Mouse (Mus musculus) heart, postnatal 4 days (tissue): ENCODE data around the gene Stt3a. TPM values are rescaled to one million over a fixed set of nuclear protein-coding genes. Genes with fewer than 3 reads are reported as not detected.

Source experiments
- DNase-seq: peaks from one replicate; pipeline ENCODE4 v3.0.0; 2021
- total RNA-seq, 2 experiments: library from RNA; stranded (reverse); gene quantifications; 2 replicates each; pipeline ENCODE4 v1.2.3; 2021

The Stt3a gene
- 100 to 1,000 TPM; 122 to 131 TPM for total RNA-seq

GRCm38 (mm10) chr9:36767203-36768143, at the start of gene Stt3a:
Stt3a (minus strand) TSS chr9:36767679.
- peak; percentile 99 for DNase-seq

GRCm38 (mm10) chr9:36814486-36814885, 47.0 kb upstream of the Stt3a start:
- DNase-seq, result no peak

DNA sequence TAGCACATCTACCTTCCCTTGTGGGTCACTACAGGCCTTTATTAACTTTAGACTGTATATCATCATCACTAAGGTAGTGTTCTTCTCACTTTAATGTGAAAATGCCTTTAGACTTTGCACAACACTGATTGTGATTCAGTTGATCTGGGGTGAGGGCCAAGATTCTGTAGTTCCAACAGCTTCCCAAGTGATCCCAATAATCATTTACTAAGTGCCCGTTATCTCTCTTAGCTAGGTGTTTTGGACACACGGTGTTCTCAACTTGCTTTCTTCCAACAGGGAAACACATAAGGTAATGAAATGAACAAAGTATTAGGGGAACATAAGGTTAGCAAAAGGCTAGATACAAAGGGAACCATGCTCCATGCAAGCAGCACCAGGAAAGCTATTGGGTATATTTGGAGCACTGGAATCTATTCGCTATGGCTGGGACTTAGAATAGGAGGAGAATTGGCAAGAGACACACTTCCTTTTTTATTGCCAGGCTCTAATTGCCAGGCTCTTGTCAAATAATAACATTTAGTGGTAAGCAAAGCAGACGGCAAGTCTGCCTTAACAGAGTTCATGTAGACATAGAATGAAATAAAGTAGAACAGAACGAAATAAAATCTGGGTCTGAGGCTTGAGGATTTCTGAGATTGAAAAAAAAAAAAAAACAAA, 40.8 kb upstream of the Stt3a start:
- no peak for DNase-seq

DNA sequence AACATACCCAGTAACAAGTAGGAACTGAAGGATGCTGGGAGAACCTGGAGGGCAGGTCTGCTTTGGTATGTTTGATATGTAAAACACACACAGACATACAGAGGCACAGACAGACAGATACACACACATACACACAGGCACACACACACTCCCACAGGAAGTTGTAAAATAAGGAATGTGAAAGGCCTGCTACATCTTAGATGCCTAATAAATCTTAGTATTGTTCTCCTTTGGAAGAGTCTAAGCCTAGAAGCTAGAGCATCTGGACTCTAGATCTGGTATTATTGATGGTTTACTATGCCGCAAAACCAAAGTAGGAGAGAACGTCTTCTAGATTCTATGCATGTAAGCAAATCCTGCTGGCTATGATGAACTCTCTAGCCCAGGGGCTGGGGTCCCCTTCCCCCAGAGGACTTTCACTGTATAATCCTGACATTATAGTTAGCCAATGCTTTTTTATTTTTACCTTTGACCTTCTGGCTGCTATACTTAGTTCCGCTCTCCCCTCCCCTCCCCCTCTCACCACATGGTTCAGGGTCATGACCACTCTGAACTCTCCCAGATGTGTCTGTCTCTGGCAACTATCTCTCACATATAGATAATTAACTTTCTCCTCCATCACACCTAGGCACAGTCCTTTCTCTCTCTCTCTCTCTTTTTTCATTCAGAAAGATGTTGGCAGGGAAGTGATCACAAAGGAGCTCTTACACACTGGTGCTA, 37.9 kb upstream of the Stt3a start:
- no peak for DNase-seq

DNA sequence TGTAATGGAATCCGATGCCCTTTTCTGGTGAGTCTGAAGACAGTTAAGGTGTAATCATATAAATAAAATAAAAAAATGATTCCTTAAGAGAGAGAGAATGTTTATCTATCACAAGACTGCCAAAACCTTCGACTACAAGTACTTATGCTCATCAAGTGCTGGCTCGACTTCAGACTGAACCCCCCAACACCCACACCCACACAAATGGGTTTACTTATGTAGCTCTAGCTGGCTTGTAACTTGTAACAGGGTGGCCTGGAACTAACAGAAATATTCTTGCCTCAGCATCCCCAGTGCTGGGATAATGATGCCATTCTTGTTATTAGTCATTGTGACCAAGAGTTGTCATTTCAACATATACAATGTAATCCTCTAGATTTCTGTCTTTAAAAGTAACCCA, 36.4 kb upstream of the Stt3a start:
- DNase-seq, result no peak

DNA sequence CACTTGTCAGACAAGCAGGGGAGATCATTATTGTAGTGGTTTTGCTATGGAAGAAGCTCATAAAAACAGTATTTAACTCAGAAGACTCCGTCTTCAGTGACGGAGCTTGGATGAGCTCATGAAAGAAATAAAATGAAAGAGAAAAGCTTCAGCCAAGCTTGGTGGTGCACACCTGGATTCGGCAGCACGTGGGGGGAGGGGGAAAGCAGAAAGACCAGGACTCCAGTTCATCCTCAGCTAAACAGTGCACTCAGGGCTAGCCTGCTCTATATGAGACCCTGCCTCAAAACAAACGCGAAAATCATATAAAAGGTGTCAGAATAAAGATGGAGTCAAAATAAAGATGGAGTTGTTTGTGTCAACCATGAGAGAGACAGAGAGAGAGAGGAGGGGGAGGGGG, 35.9 kb upstream of the Stt3a start:
- no peak for DNase-seq

DNA sequence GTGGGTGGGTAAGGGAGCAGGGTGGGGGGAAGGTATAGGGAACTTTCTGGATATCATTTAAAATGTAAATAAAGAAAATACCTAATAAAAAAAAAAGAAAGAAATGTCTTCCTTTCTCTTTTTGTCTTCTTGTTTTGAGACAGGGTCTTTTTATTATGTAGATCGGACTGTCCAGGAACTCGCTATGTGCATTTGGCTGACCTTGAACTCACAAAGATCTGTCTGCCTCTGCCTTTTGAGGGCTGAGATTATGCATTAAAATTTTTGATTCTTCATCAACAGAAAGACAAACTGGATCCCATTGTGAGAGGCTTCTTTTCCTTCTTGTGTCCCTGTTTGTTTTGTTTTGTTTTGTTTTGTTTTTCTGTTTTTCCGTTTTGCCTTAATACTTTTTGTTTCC, 35.5 kb upstream of the Stt3a start:
- DNase-seq, result no peak

DNA sequence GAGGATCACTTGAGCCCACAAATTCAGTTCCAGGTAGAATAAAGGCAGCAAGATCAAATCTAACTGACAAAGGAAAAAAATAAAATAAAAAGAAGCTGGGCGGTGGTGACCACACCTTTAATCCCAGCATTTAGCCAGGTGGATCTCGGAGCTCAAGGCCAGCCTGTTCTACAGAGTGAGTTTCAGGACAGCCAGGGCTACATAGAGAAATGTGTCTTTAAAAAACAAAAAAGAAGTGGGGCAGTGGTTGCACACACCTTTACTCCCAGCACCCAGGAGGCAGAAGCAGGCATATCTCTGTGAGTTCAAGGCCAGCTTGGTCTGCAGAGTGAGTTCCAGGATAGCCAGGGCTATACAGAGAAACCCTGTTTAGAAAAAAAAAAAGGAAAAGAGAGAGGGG, 34.5 kb upstream of the Stt3a start:
- no peak for DNase-seq

DNA sequence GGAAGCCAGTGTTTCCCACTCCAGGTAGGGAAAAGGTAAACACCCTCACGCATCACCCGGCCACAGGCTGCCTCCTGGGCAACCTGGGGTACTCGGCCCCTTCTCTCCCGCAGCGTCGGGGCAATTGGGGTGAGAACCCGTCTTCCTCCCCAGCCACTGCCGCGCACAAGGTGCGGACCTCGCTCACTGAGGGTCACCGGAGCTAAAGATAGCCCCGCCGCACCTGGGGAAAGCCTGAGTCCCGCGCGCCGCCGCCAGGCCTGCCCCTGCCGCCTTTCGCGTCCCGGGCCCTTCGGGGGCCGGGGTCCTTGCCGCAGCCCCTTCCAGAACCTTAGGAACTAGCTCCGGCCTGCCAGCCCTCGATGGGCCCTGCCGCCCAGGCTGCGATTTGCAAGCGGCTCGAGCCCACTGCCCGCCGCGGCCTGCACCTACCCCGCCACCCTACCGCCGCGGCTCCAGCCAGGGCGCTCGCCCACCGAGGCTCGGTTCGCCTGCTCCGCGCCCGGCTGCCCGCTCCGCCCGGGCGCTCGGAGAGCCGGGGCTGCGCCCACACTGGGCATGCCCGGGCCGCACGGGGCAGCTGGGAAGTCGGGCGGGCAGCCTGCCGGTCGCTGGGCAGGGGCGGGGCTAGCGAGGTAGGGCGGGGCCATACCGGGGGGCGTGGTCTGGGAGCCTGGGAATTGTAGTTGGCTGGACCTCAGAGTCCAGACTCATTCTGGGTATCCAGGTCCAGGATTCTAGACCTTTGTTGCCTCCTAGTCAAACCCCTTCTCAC, 29.5 kb upstream of the Stt3a start, which contains the start of gene Ei24:
TSS of gene Ei24 (minus strand) at position 613 of the 775 bp plus-strand sequence.
- DNase-seq, result peak; percentile 98

- no peak for DNase-seq
These were observed 28.7 kb upstream of the Stt3a start for GRCm38 (mm10) chr9:36796224-36796623.

DNA sequence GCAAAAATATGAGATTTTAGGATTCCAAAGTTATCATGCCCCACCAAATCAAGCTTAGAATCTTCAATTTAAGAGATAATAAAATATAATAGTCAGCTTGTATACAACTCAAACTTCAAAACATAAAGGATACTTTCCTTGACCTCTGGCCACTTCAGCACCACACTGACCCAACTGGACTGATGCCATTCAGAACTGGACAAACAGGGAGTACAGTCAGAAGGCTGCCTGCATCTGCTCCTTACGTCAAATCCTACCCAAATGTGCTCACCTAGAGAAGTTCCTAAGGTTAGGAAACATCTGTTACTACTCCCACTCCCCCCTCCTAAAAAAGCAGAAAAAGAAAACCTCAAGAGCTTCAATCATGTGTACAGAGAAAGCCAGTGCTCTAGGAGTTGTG, 28.1 kb upstream of the Stt3a start:
- no peak for DNase-seq

- no peak for DNase-seq
These were observed 27.0 kb upstream of the Stt3a start for GRCm38 (mm10) chr9:36794487-36794886.

DNA sequence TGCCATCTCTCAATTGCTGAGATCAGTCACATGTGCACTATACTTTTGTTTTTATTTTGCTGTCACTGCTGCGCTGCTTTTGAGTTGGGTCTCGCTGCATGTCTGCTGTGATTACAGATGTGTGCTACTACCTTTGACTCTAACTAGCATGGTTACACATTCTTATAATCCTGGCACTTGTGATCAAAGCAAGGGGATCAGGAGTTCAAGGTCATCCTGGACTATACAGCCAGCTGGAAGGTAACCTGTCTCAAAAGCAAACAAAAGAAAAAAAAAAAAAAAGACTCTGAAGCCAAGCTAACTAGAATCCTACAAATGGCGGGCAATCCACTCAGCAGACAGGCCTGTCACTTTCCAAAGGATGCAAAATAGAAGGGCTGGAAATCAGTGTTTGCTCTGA, 24.7 kb upstream of the Stt3a start:
- DNase-seq, result no peak

GRCm38 (mm10) chr9:36783921-36784320, 16.4 kb upstream of the Stt3a start:
- no peak for DNase-seq

GRCm38 (mm10) chr9:36769048-36769413, 1.6 kb upstream of the Stt3a start:
- DNase-seq, result no peak

DNA sequence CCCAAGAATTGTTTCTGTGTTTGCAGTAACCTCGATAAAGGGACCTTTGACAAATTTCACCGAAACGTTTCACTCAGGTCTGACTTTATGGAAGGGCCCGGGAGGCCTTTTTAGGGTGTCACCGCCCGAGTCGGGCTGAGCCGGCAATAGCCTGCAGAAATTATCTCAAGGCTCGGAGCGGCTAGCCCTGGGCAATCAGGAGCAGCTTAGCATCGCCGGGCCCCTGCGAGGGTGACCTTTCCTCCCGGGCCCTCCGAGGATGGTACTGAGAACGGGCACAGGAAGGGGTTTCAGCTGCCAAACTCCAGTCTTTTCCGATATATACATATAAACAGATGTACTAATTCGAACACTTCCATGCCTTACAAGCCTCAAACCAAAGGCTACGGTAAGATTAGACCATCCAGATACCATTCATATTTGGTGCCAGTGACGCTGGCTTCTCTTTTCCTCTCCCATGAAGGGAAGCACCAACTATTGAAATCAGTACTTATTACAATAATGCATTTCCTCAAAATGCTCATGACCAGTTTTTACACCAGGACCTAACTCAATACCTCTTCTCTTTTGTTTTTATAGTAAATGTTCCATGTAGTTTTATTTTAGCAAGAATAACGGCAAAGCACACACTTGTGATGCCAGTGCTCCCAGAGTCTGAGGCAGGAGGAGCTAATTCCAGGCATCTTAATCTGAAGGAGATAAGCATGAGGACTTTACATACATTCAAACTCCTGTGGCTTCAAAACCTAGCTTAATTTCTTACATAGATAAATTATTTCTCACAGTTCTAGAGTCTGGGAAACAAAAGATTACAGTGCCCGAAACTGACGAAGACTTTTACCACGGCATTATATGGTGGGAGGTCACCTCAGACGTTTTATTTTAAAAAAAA, 923 bp upstream of the Stt3a start:
- DNase-seq, result peak; percentile 59

DNA sequence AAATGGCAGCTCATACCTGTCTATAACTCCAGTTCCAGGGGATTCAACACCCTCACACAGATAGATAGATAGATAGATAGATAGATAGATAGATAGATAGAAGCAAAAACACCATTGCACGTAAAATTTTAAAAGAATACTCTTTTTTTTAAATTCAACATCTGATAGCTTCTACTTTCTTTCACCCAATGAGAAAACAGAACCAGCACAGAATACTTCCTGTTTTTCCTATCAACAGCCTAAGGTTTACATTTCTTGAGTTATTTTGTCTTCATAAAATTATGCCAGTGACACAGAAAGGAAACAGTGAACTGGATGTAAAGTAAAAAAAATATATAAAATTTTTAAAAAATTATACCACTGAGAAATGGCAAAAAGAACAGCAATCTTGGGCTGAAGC, 3.1 kb downstream of the Stt3a start:
- DNase-seq, result no peak

GRCm38 (mm10) chr9:36727034-36727755, 40.3 kb downstream of the Stt3a start, which contains the start of gene Chek1:
Chek1 (minus strand) TSS chr9:36727065.
- DNase-seq, result no peak

DNA sequence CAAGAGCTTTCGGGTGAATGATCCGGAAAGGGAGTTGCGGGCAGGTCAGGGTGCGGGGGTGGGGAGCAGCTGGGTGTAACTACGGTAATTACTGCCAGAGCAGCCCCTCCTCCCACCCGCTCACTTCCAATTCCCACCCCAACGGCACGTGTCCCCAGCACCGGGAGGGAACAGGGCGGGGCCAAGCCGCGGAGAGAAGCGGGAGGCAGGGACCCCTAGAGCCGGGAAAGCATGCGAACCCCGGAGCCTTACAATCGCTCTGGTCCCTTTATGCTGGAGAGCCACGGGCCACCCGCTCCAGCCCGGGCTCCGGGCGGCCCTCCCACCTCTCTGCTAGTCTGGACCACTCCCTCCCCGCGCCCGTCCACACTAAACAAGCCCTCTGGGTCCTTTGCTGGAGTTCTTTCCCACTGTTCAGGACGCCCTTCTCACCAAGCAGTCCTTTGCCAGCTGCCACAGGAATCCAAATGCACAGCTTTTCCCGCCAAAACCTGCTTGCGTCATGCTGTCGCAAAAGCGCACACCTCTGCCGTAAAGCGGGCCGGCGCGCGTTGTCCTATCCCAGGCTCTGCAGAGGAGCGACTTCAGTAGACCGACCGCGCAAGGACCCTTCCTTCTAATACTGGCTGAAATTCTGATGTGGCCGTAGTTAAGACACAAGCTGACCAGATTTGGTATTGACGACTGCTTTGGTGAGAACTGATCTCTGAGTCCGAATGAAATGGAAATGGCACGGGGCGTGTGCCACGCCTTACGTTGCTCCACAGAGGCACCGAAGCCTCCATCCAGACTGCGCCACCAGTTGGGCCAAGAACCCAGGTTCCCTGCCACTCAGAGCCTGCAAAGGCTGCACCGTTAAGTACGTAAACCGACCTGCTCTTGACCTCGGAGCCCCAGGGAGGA, 41.1 kb downstream of the Stt3a start:
- DNase-seq, result peak; percentile 93
